Mouse (Mus musculus) left cerebral cortex, postnatal 14 days (tissue): Measurements from ENCODE around the gene Urgcp. TPM values are rescaled to one million over a fixed set of nuclear protein-coding genes. Genes with fewer than 3 reads are reported as not detected.
A peak's percentile ranks its signal among the peaks of the same experiment; 100 is the strongest.

ENCODE experiments used
- DNase-seq, 2 experiments: peaks; one replicate each; pipeline ENCODE4 v3.0.0; 2021 to 2022; ENCODE audit warnings: low spot score in 2 of 2, mixed read lengths in 1 of 2
- intact Hi-C: fragments of 180-260 bp; cut with DNase I; formaldehyde crosslinking; loops from one replicate; pipeline ENCODE4 v1.15.1; 2025
- total RNA-seq, 2 experiments: library from RNA; stranded (reverse); gene quantifications; 2 replicates each; pipeline ENCODE4 v1.2.3; 2021

Gene Urgcp
- total RNA-seq, 2 experiments from 2014 or later: 55.9 to 60.8 TPM

DNA sequence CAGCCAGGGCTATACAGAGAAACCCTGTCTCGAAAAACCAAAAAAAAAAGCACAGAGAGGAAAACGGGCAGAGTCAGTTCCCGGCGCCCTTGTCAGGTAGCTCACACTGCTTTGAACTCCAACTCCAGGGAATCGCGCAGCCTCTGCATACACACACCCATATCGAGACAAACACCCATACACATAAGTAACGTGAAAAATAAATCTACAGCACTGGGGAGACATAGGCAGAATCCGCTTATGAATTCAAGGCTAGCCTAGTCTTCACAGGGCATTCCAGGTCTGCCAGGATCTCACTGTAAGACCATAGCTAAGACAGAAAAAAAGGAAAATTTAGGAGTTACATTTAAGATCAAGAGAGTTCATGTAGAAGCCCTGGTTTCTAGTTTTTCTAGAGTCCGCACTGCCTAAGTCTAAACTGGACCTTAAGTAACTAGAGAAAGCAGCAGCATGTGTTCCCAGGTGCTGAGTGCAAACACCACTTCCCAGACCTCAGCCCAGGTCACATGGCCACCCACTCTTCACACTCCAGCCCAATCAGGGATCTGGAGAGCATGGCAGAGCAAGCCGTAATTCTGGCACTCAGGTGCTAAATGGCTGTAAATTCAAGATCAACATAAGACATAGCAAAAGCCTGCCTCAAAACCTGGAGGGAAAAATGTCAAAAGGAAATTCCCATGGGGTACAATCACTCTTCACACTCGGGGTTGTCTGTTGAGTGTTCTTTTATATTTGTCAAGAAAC lies 43.4 kb downstream of the Urgcp start:
- no peak for DNase-seq
- intact Hi-C loops: loop anchor here (2.0 kb wide), 1 partner anchor 78 kb away; no protein-coding TSS in a partner anchor

- no peak for DNase-seq
- intact Hi-C loops: no loop called here
Measured at GRCm38 (mm10) chr11:5716938-5717705, 45.1 kb downstream of the Urgcp start.

DNA sequence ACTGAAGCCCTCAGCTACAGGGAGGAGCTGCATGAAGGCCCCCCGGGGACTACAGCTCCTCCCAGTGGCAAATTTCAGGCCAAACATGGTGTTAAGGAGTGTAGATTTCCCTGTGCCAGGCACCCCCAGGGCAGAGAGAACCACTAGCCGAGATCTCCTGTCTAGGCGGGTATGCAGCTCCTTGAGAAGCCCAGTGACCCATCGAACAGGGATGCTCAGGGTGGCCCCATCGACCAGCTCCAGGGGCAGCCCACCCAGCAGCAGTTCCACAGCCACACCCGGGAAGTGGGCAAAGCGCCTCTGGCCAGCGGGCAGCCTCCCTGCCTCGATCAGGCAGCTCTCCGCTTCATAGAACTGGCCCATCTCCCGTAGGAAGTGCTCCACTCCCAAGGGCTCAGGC lies 45.9 kb downstream of the Urgcp start:
- DNase-seq: no peak

DNA sequence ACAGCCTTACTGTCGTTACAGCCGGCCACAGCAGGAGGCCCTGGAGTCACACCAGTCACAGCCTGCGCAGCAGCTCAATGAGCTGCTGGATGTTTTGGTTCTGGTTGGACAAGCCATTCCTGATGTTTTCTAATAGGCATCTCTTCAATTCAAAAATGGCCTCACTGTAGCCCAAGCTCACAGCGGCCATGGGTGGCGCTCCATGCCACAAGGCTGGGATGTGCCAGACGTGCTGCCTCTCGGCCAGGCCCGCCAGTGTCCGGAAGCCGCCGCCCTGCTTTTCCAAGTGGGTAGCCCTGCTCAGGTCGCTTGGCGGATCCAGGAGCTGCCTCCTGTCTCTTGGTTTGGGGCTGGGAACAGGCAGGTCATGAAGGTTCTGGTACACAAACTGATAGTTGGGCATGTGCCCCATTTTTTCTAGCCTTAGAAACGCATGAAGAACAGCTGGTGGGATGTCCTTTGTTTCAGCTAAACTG lies 46.5 kb downstream of the Urgcp start, which contains the start of gene Mrps24:
TSS of gene Mrps24 (minus strand) at position 51 of the 476 bp plus-strand sequence.
- intact Hi-C loops: no loop called here
- DNase-seq: no peak

More for the DNA sequence above, 45.9 kb downstream of the Urgcp start:
- intact Hi-C loops: no loop called here

- intact Hi-C loops: no loop called here
- DNase-seq: no peak
Measured at GRCm38 (mm10) chr11:5715179-5715578, 47.0 kb downstream of the Urgcp start.

- DNase-seq: peak; percentile 79 to 86
- intact Hi-C loops: no loop called here
Measured at GRCm38 (mm10) chr11:5707530-5708353, 54.4 kb downstream of the Urgcp start.

GRCm38 (mm10) chr11:5706874-5707529 lies 55.2 kb downstream of the Urgcp start:
- intact Hi-C loops: no loop called here
- DNase-seq: peak in 1 of 2 experiments; percentile 35

GRCm38 (mm10) chr11:5705972-5706371 lies 56.2 kb downstream of the Urgcp start:
- DNase-seq: no peak
- intact Hi-C loops: no loop called here

DNA sequence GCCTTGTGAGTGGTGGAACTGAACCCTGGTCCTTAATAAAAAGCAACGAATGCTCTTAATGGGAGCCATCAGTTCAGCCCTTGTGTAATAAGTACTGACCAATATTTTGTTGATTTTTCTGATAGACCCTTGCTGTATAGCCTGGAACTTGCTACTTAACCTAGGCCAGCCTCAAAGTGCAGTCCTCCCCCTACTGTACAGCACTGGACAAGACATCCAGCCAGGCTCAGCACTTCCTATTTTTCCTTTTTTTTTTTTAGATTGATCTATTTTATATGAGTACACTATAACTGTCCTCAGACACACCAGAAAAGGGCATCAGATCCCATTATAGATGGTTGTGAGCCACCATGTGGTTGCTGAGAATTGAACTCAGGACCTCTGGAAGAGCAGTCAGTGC lies 58.8 kb downstream of the Urgcp start:
- intact Hi-C loops: no loop called here
- no peak for DNase-seq

- intact Hi-C loops: no loop called here
- DNase-seq: no peak
Measured at GRCm38 (mm10) chr11:5702957-5703332, 59.2 kb downstream of the Urgcp start.

- intact Hi-C loops: no loop called here
- DNase-seq: no peak
Measured at GRCm38 (mm10) chr11:5702271-5702956, 59.8 kb downstream of the Urgcp start.

DNA sequence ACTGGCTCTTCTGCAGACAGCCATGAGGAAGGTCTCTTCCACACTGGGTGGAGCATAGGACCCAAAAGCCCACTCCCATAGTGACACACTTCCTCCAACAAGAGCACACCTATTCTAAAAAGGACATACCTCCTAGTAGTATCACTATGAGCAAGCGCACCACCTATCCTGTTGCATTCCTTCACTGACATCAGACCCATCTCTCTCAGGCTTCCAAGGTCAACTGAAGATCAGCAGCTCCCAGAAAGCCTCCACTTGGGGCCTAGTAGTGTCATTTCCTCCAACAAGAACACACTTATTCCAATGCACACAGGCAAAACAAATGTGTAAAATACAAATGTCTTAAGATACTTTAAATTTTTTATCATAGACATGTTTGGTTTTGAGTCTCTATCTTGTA lies 60.4 kb downstream of the Urgcp start:
- intact Hi-C loops: no loop called here
- no peak for DNase-seq

- intact Hi-C loops: no loop called here
Measured at GRCm38 (mm10) chr11:5701300-5701699, 60.9 kb downstream of the Urgcp start.

GRCm38 (mm10) chr11:5700808-5701207 lies 61.4 kb downstream of the Urgcp start:
- DNase-seq: no peak
- intact Hi-C loops: no loop called here

More at GRCm38 (mm10) chr11:5701300-5701699, 60.9 kb downstream of the Urgcp start:
- no peak for DNase-seq

DNA sequence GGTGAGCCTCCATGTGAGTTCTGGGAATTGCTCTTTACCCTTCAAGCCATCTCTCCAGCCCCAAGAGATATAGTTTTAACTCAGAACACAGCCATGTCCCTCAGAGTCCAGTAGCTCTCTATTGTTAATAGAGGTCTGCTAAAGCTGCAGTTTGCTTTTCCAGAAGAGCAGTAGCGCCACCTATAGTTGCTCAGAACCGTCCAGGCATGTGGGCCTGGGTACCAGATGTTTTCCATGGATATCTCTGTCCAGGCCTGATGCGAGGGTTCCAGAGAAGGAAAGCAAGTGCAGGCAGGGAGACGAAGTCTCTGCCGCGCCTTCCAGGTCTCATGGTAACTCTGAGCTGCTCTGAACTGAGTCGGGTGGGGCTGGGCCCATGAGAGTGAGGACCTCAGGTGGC lies 70.4 kb downstream of the Urgcp start:
- peak; percentile 45 to 74 for DNase-seq
- intact Hi-C loops: loop anchor here (2.0 to 5.0 kb wide), 2 partner anchors 207 to 399 kb away; no protein-coding TSS in a partner anchor

GRCm38 (mm10) chr11:5684283-5684682 lies 77.9 kb downstream of the Urgcp start:
- intact Hi-C loops: no loop called here
- no peak for DNase-seq

GRCm38 (mm10) chr11:5682541-5682940 lies 79.6 kb downstream of the Urgcp start:
- intact Hi-C loops: no loop called here
- DNase-seq: no peak
